Mouse (Mus musculus) layer of hippocampus, adult 2 months (tissue): Measurements from ENCODE around the gene Pakap. TPM values are rescaled to one million over a fixed set of nuclear protein-coding genes. Genes with fewer than 3 reads are reported as not detected.
A peak's percentile ranks its signal among the peaks of the same experiment; 100 is the strongest.

Experiments used
- DNase-seq, 2 experiments: peaks; one replicate each; pipeline ENCODE4 v3.0.0; 2022; ENCODE audit warnings: low spot score in 2 of 2
- H3K27ac ChIP-seq: fragments of 200-600 bp; 2 replicates; pipeline ENCODE4 v1.8.1; 2022
- H3K4me3 ChIP-seq: fragments of 200-600 bp; 2 replicates; pipeline ENCODE4 v1.8.1; 2022; ENCODE audit warnings: mild to moderate bottlenecking
- CTCF ChIP-seq: fragments of 200-600 bp; conservative IDR thresholded peaks from 2 replicates; pipeline ENCODE4 v1.8.1; 2022; ENCODE audit warnings: antibody characterized with exemption, mild to moderate bottlenecking, moderate library complexity
- total RNA-seq, 2 experiments: library from RNA; stranded (reverse); gene quantifications; 2 replicates each; pipeline ENCODE4 v1.2.3; 2021

Pakap gene
- total RNA-seq, 2 experiments from 2014 or later, result 18.6 to 25.8 TPM

DNA sequence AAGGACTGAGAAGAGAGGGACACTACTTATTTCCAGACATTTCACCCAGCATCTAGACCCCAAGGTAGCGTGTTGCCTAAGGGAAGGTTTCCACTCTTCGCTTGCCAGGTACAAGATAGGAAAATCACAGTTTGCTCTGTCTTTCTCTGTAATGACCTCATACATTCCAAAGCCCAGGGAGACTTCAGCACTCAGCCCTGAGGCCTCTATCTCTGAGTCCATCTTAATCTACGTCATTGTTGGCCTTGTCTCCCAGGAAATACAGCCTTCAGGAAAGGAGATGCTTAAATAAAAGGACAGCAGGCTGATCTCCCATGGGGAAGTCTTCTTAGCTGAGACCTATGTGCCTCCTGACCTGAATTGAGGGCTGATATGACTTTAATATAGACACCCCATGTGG lies 234.4 kb downstream of the Pakap start:
- no peak for DNase-seq
- Histone ChIP-seq H3K27ac (no peak overlapping the region), H3K4me3 (no peak overlapping the region)
- no peak for TF ChIP-seq CTCF

DNA sequence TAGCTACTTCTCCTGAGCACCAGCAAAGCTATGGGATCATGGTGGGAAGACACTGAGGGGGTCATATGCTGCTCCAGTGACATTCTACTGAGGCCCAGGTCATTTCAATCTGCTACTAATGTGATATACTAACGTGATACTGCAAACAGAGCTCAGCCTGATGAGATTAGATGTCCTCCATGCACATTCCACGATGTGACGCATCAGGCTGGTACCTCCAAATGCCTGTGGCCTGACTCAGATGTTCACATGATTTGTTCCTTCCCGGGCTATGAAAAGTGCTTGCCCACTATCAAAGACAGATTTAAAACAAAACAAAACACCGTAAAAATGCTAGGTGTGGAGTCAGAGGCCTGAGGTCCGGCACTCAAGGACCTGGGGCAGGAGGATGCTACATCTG lies 236.9 kb downstream of the Pakap start:
- Histone ChIP-seq H3K27ac (no peak overlapping the region), H3K4me3 (no peak overlapping the region)
- TF ChIP-seq CTCF, result no peak
- DNase-seq, result no peak

DNA sequence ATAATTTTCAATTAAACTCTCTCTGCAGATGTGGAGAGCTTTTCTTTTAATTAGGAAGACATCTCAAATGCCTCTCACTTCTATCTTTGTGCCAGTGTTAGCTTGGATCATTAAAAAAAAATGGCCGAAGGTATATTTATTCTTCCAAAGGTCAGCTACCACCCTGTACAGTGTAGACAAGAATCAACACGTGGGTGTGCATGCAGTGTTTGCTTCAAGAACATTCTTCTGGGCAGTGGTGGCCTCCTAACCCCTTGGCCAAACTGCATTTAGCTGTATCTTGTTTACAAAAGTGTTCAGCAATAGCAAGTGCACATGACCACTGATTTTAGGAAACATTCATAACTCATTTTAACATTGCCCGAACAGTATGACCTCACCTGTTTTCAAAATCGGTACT lies 241.5 kb downstream of the Pakap start:
- Histone ChIP-seq H3K4me3 (no peak overlapping the region), H3K27ac (no peak overlapping the region)
- no peak for DNase-seq
- no peak for TF ChIP-seq CTCF

DNA sequence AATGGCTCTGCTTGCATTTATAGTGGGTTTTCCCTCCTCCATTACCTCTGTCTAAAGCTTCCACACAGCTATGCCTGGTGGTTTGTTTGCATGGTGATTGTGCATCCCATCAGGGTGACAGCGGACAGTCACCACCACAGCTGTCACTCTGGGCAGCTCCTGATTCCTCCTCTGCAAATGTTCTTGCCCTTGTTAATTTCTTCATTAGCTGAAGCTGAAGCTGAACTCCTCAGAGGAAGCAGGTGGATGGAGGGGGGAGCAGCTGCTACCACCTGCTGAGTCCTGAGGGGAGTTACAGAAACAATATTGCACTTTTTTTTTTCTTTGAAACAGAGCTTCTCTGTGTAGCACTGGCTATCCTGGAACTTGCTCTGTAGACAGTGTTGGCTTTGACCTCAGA lies 244.1 kb downstream of the Pakap start:
- H3K4me3 ChIP-seq, result no peak overlapping the region
- TF ChIP-seq CTCF, result no peak
- no peak overlapping the region for H3K27ac ChIP-seq
- DNase-seq, result no peak

DNA sequence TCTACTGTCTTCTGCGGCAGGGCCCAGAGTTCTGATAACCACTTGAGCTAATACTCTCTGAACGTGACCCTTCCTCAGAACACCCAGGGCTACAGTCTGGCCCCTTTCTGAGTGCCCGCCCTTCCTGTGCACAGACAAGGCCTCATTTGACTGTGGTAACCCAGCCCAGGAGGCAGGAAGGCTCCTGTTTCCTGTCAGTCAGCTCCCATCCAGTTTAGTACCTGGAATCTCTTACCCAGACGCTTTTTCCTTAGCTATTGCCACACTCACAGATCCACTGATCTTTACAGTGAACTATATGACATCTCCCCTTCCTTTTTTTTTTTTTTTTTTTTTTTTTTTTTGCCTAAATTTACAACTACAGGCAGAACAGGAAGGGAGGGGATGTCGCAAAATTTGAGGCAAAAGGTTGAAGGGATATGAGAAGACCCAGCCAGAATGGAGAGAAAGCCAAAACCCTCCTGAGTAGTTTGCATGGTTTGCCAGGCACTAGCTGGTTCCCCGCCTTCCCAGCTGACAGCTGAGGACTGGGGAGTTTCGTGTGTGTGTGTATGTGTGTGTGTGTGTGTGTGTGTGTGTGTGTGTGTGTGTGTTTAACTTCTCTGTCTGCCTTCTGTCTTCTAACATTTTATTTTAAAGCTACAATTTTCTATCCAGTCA lies 245.1 kb downstream of the Pakap start:
- no peak overlapping the region for H3K4me3 ChIP-seq
- H3K27ac ChIP-seq, result peak overlapping the region; percentile 72
- TF ChIP-seq CTCF, result no peak
- no peak for DNase-seq

DNA sequence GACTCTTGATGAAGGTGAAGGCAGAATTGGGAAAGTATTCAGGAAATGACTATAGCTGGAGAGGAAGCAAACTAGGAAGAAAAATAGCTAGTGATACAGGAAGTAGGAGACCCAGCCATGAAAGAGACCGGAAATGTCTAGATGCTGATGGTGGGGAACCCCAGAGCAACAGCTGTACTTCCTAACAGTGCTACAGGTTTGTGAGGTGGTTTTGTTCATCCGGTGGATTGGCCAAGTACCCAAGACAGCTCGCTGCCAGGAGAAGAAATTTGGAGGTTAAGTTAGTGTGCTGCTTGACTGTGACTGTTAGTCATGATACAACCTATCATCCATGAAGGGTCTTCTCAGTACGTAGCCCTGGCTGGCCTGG lies 245.6 kb downstream of the Pakap start:
- DNase-seq, result no peak
- Histone ChIP-seq H3K4me3 (no peak overlapping the region), H3K27ac (0 out of 2 replicates have a peak overlapping the region, but pooled peaks have one; percentile 43)
- no peak for TF ChIP-seq CTCF

DNA sequence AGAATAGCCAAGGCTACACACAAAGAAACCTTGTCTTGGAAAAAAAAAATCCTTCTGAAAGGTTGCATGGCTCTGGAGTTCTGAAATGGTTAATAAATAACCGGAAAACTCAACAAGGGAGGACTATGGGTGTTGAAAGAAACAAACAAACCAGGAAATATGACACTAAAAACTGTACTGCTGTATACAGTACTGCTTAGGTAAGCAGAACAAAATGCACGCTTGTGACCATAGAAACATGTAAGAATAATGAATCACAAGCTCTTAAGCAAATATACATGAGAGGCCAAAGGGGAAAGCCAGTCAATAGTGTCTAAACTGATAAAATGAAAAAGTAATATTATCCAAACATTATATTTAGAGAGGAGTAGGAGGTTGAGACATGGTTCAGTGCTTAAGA lies 247.4 kb downstream of the Pakap start:
- no peak for TF ChIP-seq CTCF
- no peak overlapping the region for H3K27ac ChIP-seq
- no peak for DNase-seq
- H3K4me3 ChIP-seq, result no peak overlapping the region

DNA sequence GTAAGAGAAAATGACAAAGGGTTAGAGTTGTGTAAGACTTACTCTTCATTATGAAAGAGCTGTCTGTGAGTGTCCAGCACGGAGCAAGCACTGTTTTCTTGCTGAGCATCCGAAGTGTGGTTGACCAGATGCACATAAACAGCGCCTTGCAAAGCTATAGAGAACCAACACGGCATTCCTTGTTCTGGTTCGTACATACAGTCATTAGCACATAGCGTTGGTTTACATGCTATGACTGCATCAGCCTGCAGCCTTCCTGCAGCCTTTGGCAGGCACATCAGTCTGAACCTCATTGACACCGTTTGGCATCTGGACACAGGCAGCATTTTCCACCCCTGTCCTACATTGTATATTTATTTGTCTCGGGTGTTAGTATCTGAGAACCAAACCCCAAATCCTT lies 248.2 kb downstream of the Pakap start:
- DNase-seq, result no peak
- Histone ChIP-seq H3K27ac (no peak overlapping the region), H3K4me3 (no peak overlapping the region)
- TF ChIP-seq CTCF, result no peak

DNA sequence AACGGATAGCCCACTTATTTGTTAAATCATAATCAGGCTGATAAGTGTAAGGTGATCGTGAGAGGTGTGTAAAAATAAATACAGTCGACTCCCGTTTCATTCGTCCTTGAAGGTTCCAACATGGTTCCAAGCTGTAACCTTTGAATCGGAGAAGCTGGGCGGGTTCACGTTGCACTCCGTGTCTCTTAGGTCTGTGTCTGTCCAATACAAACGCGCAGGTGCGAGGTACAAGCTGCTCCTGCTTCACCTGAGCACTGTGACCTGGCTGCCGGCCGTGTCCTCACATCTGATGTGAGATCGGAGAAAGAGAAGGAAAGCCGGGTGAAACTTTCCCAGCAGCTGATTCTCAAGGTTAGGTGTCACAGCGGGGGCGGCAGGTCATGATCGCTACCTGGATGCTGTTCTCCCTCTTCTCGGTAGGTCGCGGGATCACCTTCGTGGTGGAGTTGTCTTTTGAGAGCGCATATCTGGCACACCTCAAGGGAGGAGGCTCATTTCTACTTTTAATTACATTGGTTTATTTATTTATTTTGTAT lies 252.9 kb downstream of the Pakap start:
- Histone ChIP-seq H3K27ac (no peak overlapping the region), H3K4me3 (no peak overlapping the region)
- no peak for TF ChIP-seq CTCF
- DNase-seq, result no peak

DNA sequence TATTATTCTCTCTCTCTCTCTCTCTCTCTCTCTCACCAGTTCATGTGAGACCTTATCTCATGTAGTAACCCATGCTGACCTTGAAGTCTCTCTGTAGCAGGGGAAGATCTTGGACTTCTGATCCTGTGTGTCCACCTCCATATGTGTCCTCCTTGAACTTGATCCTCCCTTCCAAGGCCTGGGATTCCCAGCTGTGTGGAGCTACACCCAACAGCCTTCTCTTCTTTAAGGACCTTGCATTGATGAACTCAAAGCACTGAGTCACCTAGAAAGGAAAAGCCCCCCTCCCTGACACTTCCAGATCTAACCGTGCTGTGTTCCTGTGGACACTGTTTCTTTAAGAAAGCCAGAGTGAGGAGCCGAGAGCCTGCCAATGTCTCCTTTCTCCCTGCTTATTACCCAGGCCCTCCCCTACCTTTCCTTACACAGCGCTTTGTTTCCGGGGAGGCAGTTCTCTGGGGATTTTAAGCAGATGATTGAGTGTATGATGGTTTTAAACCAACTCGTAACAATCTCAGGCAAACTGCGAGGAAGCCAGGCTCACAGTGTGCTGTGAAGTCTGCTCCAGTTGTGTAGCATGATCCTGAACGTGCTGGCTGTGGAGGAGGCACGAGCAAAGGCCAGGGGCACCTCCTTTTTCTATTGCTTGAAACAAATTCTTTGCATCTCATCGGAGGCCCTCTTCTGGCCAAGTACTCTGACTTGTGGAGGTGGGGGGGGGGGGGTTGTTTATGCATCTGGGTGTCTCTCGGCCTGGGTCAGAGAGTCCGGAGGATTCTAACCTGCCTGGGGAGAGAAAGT lies 253.8 kb downstream of the Pakap start:
- DNase-seq, result peak in 1 of 2 experiments; percentile 25
- peak overlapping the region; percentile 35 for H3K4me3 ChIP-seq
- peak overlapping the region; percentile 70; the same call in 1 of the 2 replicates for H3K27ac ChIP-seq
- no peak for TF ChIP-seq CTCF

DNA sequence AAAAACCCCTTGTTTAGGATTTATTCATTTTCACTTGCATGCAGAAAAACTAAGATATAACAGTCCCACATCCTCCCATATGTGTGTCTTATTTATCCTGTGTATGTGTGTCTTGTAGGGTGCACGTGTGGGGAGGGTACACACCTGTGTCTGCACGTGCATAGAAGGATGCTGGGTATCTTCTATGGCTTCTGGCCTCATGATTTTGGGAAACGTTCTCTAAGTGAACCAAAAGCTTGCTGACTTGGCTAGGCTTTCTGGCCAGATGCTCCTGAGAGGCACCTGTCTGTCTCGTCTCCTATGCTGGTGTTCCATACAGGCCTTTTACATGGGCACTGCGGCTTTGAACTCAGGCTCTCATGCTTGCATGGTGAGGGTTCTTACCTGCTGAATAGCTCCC lies 254.7 kb downstream of the Pakap start:
- H3K27ac ChIP-seq, result no peak overlapping the region

DNA sequence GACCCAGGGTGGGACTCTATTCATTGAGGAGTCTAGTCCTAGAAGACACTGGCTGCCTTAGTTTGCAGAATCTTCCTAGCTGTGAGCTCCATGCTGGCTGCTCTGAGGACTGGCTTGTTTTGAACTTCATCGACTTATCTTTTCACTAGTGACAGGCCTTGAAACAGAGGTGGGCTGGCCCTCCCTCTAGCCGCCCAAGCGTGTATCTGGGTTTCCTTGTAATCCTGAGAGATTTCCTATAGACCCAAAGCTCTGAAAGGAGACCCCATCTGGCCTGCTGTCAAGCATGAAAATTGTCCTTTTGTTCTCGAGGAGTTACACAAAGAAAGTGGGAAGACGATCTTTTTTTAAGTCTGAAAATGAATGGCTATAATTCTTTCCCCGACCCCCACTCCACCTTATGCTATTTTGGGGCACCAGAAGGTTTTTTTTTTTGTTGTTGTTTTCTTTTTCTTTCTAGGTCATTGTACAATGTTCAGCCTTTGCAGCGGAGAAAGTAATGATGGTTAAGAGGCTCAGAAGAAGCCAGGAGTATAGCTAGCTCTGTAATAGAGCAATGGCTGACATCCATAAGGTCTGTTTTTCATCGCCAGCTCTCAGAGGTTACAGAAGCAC lies 256.8 kb downstream of the Pakap start:
- no peak overlapping the region for H3K27ac ChIP-seq
- DNase-seq, result no peak
- TF ChIP-seq CTCF, result no peak
- H3K4me3 ChIP-seq, result no peak overlapping the region

More for the DNA sequence above, 254.7 kb downstream of the Pakap start:
- DNase-seq, result no peak
- no peak overlapping the region for H3K4me3 ChIP-seq
- no peak for TF ChIP-seq CTCF

DNA sequence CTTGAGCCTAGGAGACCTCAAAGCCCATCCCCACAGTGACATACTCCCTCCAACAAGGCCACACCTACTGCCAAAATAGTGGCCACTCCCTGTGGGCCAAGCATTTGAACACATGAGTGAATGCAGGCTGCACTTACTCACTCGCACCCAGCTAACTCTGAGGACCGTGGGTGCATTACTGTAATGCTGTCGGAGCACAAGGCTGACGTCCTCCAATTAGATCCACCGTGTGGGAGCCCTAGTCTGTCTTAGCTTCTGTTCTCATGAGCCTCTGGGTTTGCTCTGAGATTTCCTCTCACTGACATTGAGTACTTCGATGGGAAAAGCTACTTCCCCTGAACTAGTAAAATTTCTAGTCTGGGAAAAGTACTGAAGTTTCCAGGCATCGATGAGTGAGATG lies 258.3 kb downstream of the Pakap start:
- H3K27ac ChIP-seq, result no peak overlapping the region
- H3K4me3 ChIP-seq, result no peak overlapping the region
- no peak for TF ChIP-seq CTCF
- DNase-seq, result no peak
